Mouse (Mus musculus) liver, embryonic 14.5 days (tissue): ENCODE results near the gene Ormdl2.

Experiments used
- CTCF ChIP-seq: IDR thresholded peaks from 2 replicates; pipeline ENCODE4 v1.5.1; 2016; ENCODE audit warnings: antibody characterized with exemption, low read depth, control low read depth
- EP300 ChIP-seq: IDR thresholded peaks from 2 replicates; pipeline ENCODE4 v1.6.1; 2016; ENCODE audit warnings: antibody characterized with exemption, low read depth

DNA sequence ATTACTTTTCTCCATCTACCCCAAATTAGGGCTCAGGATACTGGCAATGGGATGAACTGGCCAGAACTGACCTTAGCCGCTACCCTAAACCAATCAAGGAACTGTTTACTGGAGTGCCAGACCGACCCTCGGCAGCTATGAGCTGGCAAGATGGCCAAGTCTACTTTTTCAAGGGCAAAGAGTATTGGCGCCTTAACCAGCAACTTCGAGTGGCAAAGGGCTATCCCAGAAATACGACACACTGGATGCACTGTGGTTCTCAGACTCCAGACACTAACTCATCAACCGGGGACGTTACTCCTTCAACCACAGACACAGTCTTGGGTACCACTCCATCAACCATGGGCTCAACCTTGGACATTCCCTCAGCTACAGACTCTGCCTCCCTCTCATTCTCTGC is 22.8 kb downstream of the Ormdl2 start:
- TF ChIP-seq CTCF: no peak
- no peak for TF ChIP-seq EP300
